Comparison of ENCODE assay signal across 17 mouse cellular contexts in the genomic region with DNA sequence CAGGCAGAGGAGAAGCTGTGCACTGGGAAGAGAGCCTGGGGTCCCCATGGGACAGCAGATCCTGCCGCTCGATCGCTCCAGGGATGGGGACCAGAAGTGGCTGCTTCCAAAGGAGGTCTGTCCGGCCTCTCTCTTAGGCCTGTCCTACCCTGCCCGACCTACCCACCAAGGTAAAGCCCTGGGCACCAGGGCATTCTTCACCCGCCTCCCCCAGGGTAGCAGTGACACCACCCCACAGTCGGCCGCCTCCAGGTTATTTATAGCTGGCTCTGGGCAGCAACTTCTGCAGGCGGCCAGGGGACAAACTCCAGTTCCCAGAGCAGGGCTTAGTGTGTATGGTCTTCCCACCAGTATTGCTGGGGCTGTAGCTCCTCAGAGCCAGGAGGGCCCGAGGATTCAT. TPM values are rescaled to one million over a fixed set of nuclear protein-coding genes. Genes with fewer than 3 reads are reported as not detected.
DNase-seq lines count a peak whose midpoint lies in the region; ATAC-seq and TF ChIP-seq lines count a peak whose summit lies in the region.
"Had no signal": no experiment of that assay in that cellular context is flagged by ENCODE, and none has a peak within 500 bp of the region (broad histone marks: within the 10 kb centered on the region; RNA-seq: fewer than 3 reads in every experiment).

A gene (minus strand): TSS at position 223 of the 400 bp plus-strand sequence.

- no peak within 1 kb of the TSS for H3K4me3 ChIP-seq in kidney, embryonic 16.5 days (ENCODE audit: low read length)
- H3K4me3 ChIP-seq in midbrain, postnatal 0 days (ENCODE audit: low read depth, low read length), result no peak within 1 kb of the TSS
- no peak within 1 kb of the TSS for H3K4me3 ChIP-seq in midbrain, embryonic 16.5 days (ENCODE audit: low read depth, low read length)
- peak within 1 kb of the TSS; percentile 36 for H3K4me3 ChIP-seq in heart, embryonic 13.5 days
- H3K4me3 ChIP-seq in forebrain, embryonic 16.5 days (replicated peaks; ENCODE audit: low read length), result no peak within 1 kb of the TSS
- H3K4me3 ChIP-seq: embryonic facial prominence, embryonic 10.5 days; neural tube, embryonic 13.5 days had no signal

- no peak within 1 kb of the TSS for H3K27ac ChIP-seq in kidney, embryonic 16.5 days (ENCODE audit: low read length)
- no peak within 1 kb of the TSS for H3K27ac ChIP-seq in midbrain, postnatal 0 days (ENCODE audit: low read depth, low read length)
- H3K27ac ChIP-seq in midbrain, embryonic 16.5 days (ENCODE audit: low read length), result no peak within 1 kb of the TSS
- peak within 1 kb of the TSS; percentile 91 for H3K27ac ChIP-seq in heart, embryonic 13.5 days (replicated peaks)
- H3K27ac ChIP-seq in forebrain, embryonic 16.5 days (ENCODE audit: low read length), result no peak within 1 kb of the TSS
- H3K27ac ChIP-seq: embryonic facial prominence, embryonic 10.5 days; kidney, postnatal 0 days; liver, embryonic 14.5 days; neural tube, embryonic 13.5 days had no signal

- H3K27me3 ChIP-seq in kidney, embryonic 16.5 days (ENCODE audit: insufficient read depth, low read length), result no peaks in the 10 kb centered on the region
- no peaks in the 10 kb centered on the region for H3K27me3 ChIP-seq in midbrain, postnatal 0 days (ENCODE audit: insufficient read depth, low read length)
- H3K27me3 ChIP-seq in midbrain, embryonic 16.5 days (ENCODE audit: control insufficient read depth, insufficient read depth, low read depth, low read length), result no peaks in the 10 kb centered on the region
- no peaks in the 10 kb centered on the region for H3K27me3 ChIP-seq in heart, embryonic 13.5 days (replicated peaks)
- no peaks in the 10 kb centered on the region for H3K27me3 ChIP-seq in forebrain, embryonic 16.5 days (replicated peaks; ENCODE audit: control insufficient read depth, insufficient read depth, low read length)
- H3K27me3 ChIP-seq: neural tube, embryonic 13.5 days had no signal

- no peak for TF ChIP-seq CTCF in midbrain, postnatal 0 days (IDR thresholded peaks at IDR 0.05)

- no peaks in the 10 kb centered on the region for H3K9me3 ChIP-seq in kidney, embryonic 16.5 days (ENCODE audit: low read length)
- H3K9me3 ChIP-seq in midbrain, postnatal 0 days (ENCODE audit: low read length), result no peaks in the 10 kb centered on the region
- no peaks in the 10 kb centered on the region for H3K9me3 ChIP-seq in midbrain, embryonic 16.5 days (replicated peaks; ENCODE audit: control insufficient read depth, low read length, poor library complexity, severe bottlenecking)
- no peaks in the 10 kb centered on the region for H3K9me3 ChIP-seq in heart, embryonic 13.5 days
- H3K9me3 ChIP-seq in forebrain, embryonic 16.5 days (ENCODE audit: control insufficient read depth, low read length), result no peaks in the 10 kb centered on the region
- H3K9me3 ChIP-seq: embryonic facial prominence, embryonic 10.5 days; neural tube, embryonic 13.5 days had no signal

- H3K4me1 ChIP-seq in kidney, embryonic 16.5 days (ENCODE audit: insufficient read depth, low read length), result 0 out of 2 replicates have a peak, but pooled peaks cover 5% of the 10 kb centered on the region
- no peaks in the 10 kb centered on the region for H3K4me1 ChIP-seq in midbrain, postnatal 0 days (ENCODE audit: insufficient read depth, low read length)
- no peaks in the 10 kb centered on the region for H3K4me1 ChIP-seq in midbrain, embryonic 16.5 days (ENCODE audit: control insufficient read depth, insufficient read depth, low read length)
- peaks cover 44% of the 10 kb centered on the region for H3K4me1 ChIP-seq in heart, embryonic 13.5 days
- no peaks in the 10 kb centered on the region for H3K4me1 ChIP-seq in forebrain, embryonic 16.5 days (replicated peaks; ENCODE audit: control insufficient read depth, insufficient read depth, low read length)
- H3K4me1 ChIP-seq: neural tube, embryonic 13.5 days had no signal

- no peak within 1 kb of the TSS for H3K9ac ChIP-seq in kidney, embryonic 16.5 days (replicated peaks; ENCODE audit: low read length)
- no peak within 1 kb of the TSS for H3K9ac ChIP-seq in midbrain, postnatal 0 days (replicated peaks; ENCODE audit: low read length, poor library complexity, severe bottlenecking)
- no peak within 1 kb of the TSS for H3K9ac ChIP-seq in midbrain, embryonic 16.5 days (ENCODE audit: low read depth, low read length)
- H3K9ac ChIP-seq in heart, embryonic 13.5 days, result peak within 1 kb of the TSS; percentile 73
- H3K9ac ChIP-seq in forebrain, embryonic 16.5 days (replicated peaks; ENCODE audit: low read depth, low read length), result no peak within 1 kb of the TSS
- H3K9ac ChIP-seq: liver, embryonic 14.5 days; neural tube, embryonic 13.5 days had no signal

- H3K4me2 ChIP-seq in kidney, embryonic 16.5 days (replicated peaks; ENCODE audit: low read depth, low read length), result no peak within 1 kb of the TSS
- no peak within 1 kb of the TSS for H3K4me2 ChIP-seq in midbrain, postnatal 0 days (ENCODE audit: low read depth, low read length, poor library complexity, severe bottlenecking)
- H3K4me2 ChIP-seq in midbrain, embryonic 16.5 days (ENCODE audit: low read length), result no peak within 1 kb of the TSS
- H3K4me2 ChIP-seq in heart, embryonic 13.5 days, result peak within 1 kb of the TSS; percentile 59
- no peak within 1 kb of the TSS for H3K4me2 ChIP-seq in forebrain, embryonic 16.5 days (ENCODE audit: low read length)
- H3K4me2 ChIP-seq: neural tube, embryonic 13.5 days had no signal

- peak; percentile 46; the same call in 1 of the 2 replicates for ATAC-seq in kidney, embryonic 16.5 days (ENCODE audit: low FRiP score, low TSS enrichment)
- 0 out of 2 replicates have a peak, but pooled peaks have one; percentile 36 for ATAC-seq in midbrain, postnatal 0 days (ENCODE audit: low FRiP score)
- no peak for ATAC-seq in midbrain, embryonic 16.5 days
- no peak for ATAC-seq in heart, embryonic 13.5 days (ENCODE audit: extremely low read depth, insufficient number of reproducible peaks, low FRiP score, low TSS enrichment)
- no peak for ATAC-seq in forebrain, embryonic 16.5 days
- ATAC-seq: hindbrain, embryonic 16.5 days had no signal

- DNase-seq in kidney, adult 9 months, result no peak
- DNase-seq in midbrain, postnatal 0 days (ENCODE audit: low spot score), result no peak
- peak; percentile 71 for DNase-seq in skeletal muscle tissue, adult 2 months (ENCODE audit: low read depth, low spot score)
- DNase-seq in right cerebral cortex, adult 18-20 months, result no peak
- DNase-seq: adrenal gland, postnatal 25 days; cerebellum, postnatal 14 days; left cerebral cortex, postnatal 4 days; retina, postnatal 1 day had no signal

- WGBS in kidney, embryonic 16.5 days, result 61% methylated on average over 10 of the region's 10 CpGs
- 85% methylated on average over 10 of the region's 10 CpGs for WGBS in midbrain, postnatal 0 days
- WGBS in midbrain, embryonic 16.5 days, result 76% methylated on average over 10 of the region's 10 CpGs
- WGBS in heart, embryonic 13.5 days, result 33% methylated on average over 10 of the region's 10 CpGs
- WGBS in forebrain, embryonic 16.5 days, result 77% methylated on average over 10 of the region's 10 CpGs

- H3K36me3 ChIP-seq in kidney, embryonic 16.5 days (ENCODE audit: insufficient read depth, low read length), result no peaks in the 10 kb centered on the region
- no peaks in the 10 kb centered on the region for H3K36me3 ChIP-seq in midbrain, postnatal 0 days (ENCODE audit: insufficient read depth, low read length)
- no peaks in the 10 kb centered on the region for H3K36me3 ChIP-seq in midbrain, embryonic 16.5 days (ENCODE audit: control insufficient read depth, insufficient read depth, low read length)
- H3K36me3 ChIP-seq in heart, embryonic 13.5 days, result no peaks in the 10 kb centered on the region
- no peaks in the 10 kb centered on the region for H3K36me3 ChIP-seq in forebrain, embryonic 16.5 days (ENCODE audit: control insufficient read depth, insufficient read depth)
- H3K36me3 ChIP-seq: embryonic facial prominence, embryonic 10.5 days; neural tube, embryonic 13.5 days had no signal

RNA-seq across cellular contexts. Expression of the gene that starts here (rescaled TPM):
- 0.11 and 0.12 TPM in 2 replicates for polyA plus RNA-seq in kidney, embryonic 16.5 days (2015; fragmentation: Nextera tagmentation; extraction: Ambion mirVana)
- 1.8 and 3.0 TPM in 2 replicates for total RNA-seq in midbrain, postnatal 0 days (2014; rRNA removed)
- polyA plus RNA-seq in midbrain, postnatal 0 days (2015; fragmentation: Nextera tagmentation; extraction: Ambion mirVana), result 2.0 TPM in 2 replicates
- 1.6 and 1.9 TPM in 2 replicates for polyA plus RNA-seq in midbrain, embryonic 16.5 days (2015; fragmentation: Nextera tagmentation; extraction: Ambion mirVana)
- polyA plus RNA-seq in heart, embryonic 13.5 days (2015; fragmentation: Nextera tagmentation; extraction: Ambion mirVana), result 6.7 and 6.9 TPM in 2 replicates
- polyA plus RNA-seq in forebrain, embryonic 16.5 days (2015; fragmentation: Nextera tagmentation; extraction: Ambion mirVana), result 0.29 and 1.3 TPM in 2 replicates
- total RNA-seq: adrenal gland, postnatal 25 days had no signal

Comparison
In these comparisons a context has a peak if more than half of its experiments do, and no peak if none do; other contexts are left out.
1. Peak in ATAC-seq in kidney, embryonic 16.5 days; RNA of the gene not detected or under 1 TPM.